Mouse (Mus musculus) subcutaneous adipose tissue, adult 2 months (tissue): ENCODE measurements around the gene Gm11034. TPM values are rescaled to one million over a fixed set of nuclear protein-coding genes. Genes with fewer than 3 reads are reported as not detected.

Source experiments
- polyA plus RNA-seq: library from polyadenylated mRNA; depleted of rRNA; stranded (reverse); fragments of >200 nt; gene quantifications from 2 replicates; pipeline ENCODE4 v1.2.3, GENCODE M21; 2012; ENCODE audit warnings: low replicate concordance; rRNA removed

Gm11034 gene
- polyA plus RNA-seq = not detected in 2 replicates

DNA sequence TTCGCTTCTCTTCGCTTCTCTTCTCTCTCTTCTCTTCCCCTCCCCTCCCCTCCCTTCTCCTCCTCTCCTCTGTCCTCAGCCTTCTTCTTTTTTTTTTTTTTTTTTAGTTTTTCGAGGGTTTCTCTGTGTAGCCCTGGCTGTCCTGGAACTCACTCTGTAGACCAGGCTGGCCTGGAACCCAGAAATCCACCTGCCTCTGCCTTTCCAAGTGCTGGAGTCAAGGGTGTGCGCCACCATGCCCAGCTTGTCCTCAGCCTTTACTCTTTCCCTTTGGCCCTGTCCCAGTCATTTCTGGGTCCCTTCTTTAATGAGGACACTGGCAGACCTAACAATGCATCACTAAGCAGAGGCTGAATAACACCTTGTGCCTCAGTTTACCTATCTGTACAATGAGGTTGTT lies at the start of gene Gm11034:
TSS of gene Gm11034 (minus strand) at position 101 of the 400 bp plus-strand sequence.

DNA sequence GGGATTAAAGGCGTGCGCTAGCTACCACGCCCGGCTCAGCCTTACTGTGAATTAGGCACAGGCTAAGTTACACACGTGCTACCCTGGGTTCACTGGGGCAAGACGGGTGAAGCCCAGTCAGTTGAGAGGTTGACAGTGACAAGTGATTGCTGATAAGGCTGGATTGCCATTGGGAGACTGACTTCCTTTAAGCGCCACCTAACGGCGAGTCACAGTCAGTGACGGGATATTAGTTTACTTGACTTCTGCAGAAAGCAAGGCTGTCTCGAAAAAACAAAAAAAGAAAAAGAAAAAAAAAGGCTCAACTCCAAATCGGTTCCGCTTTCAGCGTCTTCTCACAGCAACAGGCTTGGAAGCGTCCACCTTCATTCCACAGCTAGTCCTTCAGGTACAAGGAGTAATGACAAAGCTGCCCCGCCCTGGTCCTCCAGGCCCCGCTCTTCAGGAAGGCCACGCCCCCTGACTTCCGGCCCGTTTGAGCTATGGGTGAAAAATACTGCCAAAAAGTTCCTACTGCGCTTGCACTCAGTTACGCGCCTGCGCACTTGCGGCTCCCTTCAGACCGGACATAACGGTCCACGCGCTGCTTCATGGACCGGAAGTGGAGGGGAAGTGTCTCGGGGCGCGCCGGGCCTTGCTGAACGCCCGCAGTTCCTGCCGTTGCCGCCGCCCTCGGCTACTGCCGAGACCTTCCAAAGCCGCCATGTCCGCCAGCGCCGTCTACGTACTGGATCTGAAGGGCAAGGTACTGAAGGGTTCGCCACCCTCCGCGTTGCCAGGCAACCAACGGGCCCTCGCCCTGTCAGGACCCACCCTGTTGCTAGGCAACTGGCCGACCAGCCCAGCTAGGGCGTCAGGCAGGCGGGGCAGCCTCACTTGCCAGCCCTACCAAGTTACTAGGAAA lies 26.3 kb upstream of the Gm11034 start, which contains the start of gene Ap1m1:
TSS of gene Ap1m1 (plus strand) at position 520 of the 904 bp plus-strand sequence.

GRCm38 (mm10) chr8:72219541-72220363 lies 6.3 kb upstream of the Gm11034 start, which contains the start of gene Fam32a:
Gene Fam32a, plus strand, starts transcription at chr8:72219730.

DNA sequence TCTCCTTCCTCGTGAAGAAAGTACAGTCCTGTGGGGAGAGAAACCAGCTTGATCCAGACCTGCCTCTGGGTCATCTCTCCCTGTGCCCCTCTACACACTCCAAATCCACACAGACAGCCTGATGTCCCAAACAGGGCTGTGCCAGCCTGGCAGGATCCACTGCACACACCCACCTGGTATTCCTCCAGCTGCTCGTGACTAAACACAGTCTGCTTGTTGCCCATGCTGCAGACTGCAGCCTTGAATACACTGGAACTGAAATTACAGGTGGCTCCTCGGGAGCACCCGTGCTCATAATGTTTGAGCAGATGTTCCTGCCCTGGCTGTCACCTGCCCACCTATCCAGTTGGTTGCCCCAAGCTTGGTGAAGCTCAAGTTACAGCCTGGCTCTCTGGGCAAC lies 685 bp downstream of the Gm11034 start, which contains the start of gene Cib3:
TSS of gene Cib3 (minus strand) at position 87 of the 400 bp plus-strand sequence.

DNA sequence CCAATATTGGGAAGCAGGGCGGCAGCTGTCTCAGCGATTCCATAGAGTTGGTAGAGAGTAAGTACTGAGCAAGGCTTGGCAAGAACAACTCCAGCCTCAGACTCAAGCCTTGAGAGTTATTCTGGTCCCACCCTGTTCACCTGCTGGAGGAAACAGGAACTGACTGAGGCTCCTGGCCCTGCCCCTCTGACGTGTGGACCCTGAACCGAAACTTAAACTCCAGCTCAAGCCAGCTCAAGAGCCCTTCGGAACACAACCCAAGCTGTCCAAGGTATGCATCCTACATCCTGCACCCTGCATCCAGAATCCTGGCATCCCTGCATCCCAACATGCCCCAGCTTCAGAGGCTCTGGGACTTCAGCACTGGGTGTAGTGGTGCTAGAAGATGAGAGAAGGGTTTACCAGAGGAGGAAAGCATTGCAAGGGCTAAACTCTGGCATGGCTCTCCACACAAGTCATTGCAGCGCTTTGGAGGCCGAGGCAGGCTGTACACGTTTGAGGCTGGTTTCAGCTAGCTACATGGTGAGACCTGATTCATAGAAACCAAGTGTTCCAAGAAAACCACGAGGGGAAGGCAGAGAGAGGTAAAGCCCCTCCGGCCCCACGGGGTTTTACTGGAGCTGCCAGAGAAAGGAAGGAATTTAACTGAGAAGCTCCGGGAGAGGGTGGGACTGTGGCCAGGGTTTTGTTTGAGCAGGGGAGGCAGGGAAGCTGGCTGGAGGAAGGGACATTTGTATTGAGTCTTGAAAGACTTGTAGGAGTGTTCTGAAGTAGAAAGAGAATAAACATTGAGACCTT lies 23.8 kb downstream of the Gm11034 start, which contains the start of gene Hsh2d:
TSS of gene Hsh2d (plus strand) at position 222 of the 798 bp plus-strand sequence.

Other genes with a start within 250 kb of the Gm11034 start
- 4.5 and 37.2 TPM in 2 replicates for gene Cyp4f18, start 204.0 kb downstream of the Gm11034 start, polyA plus RNA-seq
- not detected in 2 replicates for gene Olfr372, start 172.4 kb downstream of the Gm11034 start, polyA plus RNA-seq
- not detected in 2 replicates for gene Olfr373, start 130.5 kb downstream of the Gm11034 start, polyA plus RNA-seq
- not detected in 2 replicates for gene Olfr374, start 106.6 kb downstream of the Gm11034 start, polyA plus RNA-seq
- gene Tpm4, start 78.7 kb downstream of the Gm11034 start, polyA plus RNA-seq = 119 and 139 TPM in 2 replicates
- 39.3 and 70.9 TPM in 2 replicates for gene Rab8a, start 52.4 kb downstream of the Gm11034 start, polyA plus RNA-seq
- 0.44 and 2.3 TPM in 2 replicates for gene Hsh2d, start 24.0 kb downstream of the Gm11034 start, polyA plus RNA-seq
- 0.07 and 0.22 TPM in 2 replicates for gene Cib3, start 799 bp downstream of the Gm11034 start, polyA plus RNA-seq
- gene Fam32a, start 6.1 kb upstream of the Gm11034 start, polyA plus RNA-seq = 55.5 and 67.0 TPM in 2 replicates
- 72.2 and 121 TPM in 2 replicates for gene Ap1m1, start 26.4 kb upstream of the Gm11034 start, polyA plus RNA-seq
- 0.97 and 5.8 TPM in 2 replicates for gene Gm10282, start 91.6 kb upstream of the Gm11034 start, polyA plus RNA-seq
- 40.8 and 44.3 TPM in 2 replicates for gene Klf2, start 105.4 kb upstream of the Gm11034 start, polyA plus RNA-seq
- gene Eps15l1, start 207.8 kb upstream of the Gm11034 start, polyA plus RNA-seq = 39.9 and 63.3 TPM in 2 replicates
- gene Calr3, start 230.2 kb upstream of the Gm11034 start, polyA plus RNA-seq = 1.1 and 1.5 TPM in 2 replicates
- 12.2 and 12.9 TPM in 2 replicates for gene 1700030K09Rik, start 230.2 kb upstream of the Gm11034 start, polyA plus RNA-seq